Mouse (Mus musculus): ENCODE measurements at regions not wholly inside any gene's neighbourhood (a gene's known extent, or its start where the extent isn't known, plus 50 kb on each side); places are given as distances from the start of the nearest gene placed in this dataset.

DNA sequence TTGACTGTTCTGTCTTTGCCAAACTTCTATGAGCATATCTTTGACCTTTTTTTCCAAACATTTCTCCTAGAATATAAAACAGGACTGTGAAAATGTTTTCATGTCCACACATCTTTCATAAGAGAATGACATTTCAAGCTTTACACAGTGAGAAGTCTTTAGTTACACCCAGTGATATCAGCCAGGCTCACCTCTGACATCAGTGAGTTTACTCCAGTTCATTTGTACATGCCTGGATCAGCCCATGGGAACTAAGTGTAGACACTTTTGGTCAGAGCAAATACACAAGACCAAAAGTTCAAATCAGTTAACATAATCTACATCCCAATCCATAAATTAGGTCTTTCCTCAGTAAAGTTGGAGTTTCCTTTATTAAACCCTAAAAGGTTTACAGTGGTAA is 171.4 kb downstream of the Gm13691 start:
- in situ Hi-C loops (cut with MboI; ENCODE audit: unreplicated experiment in 2 of 2) = no loop called here

DNA sequence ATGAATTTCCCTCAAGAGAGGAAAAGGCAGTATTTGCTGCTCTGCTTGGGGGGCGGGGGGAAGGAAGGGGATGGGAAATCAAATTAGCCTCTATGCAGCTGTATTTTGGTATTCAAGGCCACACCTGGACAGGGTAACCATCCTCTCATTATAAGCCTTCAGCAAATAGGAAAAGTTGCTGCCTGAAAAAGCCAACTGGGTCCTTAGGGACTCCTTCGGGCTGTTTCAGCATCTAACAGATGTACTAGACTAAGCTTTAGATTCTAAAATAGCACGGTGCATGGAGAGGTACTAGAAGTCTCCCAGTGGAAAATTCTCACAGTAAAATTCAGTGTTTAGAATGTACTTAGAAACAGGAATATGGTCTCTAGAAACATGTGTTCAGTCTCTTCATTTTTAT is 183.1 kb downstream of the Gm13691 start:
- in situ Hi-C loops (cut with MboI; ENCODE audit: unreplicated experiment in 2 of 2) = no loop called here

DNA sequence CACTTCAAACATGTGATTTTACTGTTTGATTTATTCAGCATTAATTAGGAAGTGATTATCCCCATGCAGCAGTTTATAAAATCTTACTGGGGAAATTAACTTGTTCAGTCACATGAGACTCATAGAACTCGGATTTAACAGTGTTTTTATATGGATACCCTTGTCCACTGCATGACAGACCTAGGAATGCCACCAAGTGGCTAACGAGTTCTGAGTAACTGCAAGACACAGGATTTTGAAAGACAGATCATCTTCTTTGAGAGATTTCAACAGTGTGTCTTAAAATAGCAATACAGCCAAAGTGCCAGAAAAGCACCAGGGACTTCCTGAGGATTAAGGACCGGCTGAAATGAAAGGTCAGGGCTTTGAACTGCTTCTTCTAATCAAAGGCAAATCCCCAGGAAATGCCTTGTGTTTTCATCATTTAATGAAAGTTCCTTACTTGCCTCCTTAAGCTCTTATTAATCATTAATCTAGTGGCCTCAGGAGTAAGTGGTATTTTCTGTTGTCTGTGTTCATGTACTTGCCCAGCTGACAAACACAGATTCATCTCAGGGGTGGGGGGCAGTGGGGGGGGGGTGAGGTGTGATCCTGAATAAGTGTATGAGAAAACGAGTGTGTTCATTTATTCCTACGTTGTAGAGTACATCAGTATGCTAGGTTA is 193.4 kb downstream of the Gm13691 start:
- in situ Hi-C loops (cut with MboI; ENCODE audit: unreplicated experiment in 2 of 2) = no loop called here

DNA sequence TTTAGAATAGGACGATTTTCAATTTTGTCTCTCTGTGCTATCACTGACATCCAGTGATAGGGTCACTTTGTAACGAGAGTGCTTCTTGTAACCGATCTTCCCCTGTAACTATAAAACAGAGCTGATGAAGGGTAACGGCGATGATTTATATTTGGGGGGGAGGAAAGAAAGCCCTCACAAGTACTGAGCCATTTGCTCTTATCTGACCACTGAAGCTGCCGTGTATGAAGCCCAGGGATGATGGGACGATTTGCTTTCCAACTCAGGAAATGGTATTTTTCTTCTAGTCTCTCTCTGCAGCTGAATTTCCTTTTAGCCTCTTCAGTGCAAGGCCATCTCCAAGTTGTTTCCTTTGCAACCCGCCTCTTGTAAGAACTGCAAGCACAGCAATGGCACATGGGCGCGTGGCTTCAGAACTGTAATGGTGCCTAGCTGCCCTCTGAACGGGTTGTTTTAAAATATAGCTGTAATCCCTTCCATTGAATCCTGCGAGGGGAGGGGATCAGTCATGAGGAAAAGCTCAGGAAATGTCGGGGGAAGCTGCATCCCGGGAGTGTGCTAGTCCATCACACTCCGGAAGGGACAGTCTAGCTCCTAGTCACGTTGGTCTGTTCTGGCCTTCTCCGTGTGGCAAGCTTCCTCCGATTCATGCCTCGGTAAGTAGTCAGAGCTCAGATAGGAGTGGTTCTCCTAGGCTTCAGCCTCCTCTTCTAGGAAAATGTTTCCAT is 194.1 kb downstream of the Gm13691 start:
- in situ Hi-C loops (cut with MboI; ENCODE audit: unreplicated experiment in 2 of 2) = no loop called here

DNA sequence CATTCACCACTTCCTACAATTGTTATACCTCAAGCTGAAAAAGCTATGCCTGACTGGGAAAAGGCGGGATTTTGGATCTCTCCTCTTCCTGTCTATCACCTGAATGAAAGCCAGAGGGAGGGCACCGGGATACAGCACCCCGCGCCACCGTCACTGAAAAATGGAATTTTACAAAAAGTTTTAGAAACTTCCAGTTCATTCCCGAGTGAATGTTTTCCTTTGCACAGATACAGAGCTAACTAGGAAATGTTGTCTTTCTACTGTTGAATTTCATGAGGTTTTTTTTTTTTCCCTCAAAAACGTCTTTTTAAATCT is 194.6 kb downstream of the Gm13691 start:
- in situ Hi-C loops (cut with MboI; ENCODE audit: unreplicated experiment in 2 of 2) = no loop called here

DNA sequence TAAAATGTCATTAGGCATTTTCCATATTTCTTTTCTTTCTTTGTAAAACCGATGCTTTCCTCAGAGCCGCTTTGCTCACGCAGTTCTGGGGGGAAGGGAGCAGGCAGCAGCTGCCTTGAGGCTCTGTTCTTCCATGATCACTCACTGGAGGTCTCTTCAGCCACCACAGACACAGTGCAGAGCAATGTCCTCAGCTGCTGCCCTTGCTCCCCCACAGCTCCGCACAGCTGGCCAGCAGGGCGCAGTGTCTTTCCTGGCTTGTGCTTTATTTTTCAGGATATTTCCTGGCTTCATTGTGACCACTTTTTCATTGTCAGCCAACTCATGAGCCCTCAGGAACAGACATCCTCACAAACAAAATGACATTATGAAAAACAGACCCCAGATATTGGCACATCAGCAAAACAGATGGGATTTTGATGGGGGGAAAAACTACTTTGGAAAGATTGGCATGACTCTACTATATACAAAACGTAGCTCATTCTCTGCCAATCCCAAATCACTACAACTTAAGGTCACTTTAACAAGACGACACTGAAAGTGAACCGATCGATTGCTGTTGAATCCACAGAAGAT is 195.9 kb downstream of the Gm13691 start:
- in situ Hi-C loops (cut with MboI; ENCODE audit: unreplicated experiment in 2 of 2) = no loop called here

DNA sequence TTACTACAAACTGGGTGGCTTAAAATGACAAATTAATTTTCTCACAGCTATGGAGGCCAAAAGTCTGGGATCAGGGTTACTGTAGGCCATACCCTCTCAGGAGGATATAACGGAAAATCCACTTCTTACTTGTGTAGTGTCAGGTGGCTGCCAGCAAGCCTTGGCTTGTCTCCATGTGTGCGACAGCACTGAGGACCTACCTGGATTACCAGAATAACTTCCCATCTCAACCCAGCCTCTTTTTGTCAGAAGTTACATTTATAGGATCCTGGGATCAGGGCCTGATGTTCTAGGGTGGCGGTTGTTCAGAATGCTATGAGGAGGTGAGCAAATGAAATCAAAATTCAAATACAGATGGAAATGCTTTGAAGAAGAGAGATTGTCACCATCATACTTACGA is 197.1 kb downstream of the Gm13691 start:
- in situ Hi-C loops (cut with MboI; ENCODE audit: unreplicated experiment in 2 of 2) = no loop called here

DNA sequence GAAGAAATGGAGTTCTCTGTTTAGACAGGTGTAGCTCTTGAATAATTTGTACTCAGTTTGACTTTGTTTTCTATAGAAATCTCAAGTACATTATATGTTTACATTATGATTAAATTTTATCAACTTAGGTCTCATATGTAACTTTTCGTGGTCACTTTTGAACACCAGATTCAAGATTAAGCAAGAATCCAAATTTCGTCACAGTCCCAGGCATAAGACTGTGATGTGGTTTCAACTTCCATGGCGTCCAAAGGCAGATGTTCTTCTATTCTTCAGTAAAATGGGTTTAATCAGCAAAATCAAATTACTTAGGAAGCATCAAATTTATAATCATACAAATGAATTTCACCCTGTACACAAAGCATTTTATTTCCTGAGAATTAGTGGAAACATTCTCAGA is 198.9 kb downstream of the Gm13691 start:
- in situ Hi-C loops (cut with MboI; ENCODE audit: unreplicated experiment in 2 of 2) = no loop called here

DNA sequence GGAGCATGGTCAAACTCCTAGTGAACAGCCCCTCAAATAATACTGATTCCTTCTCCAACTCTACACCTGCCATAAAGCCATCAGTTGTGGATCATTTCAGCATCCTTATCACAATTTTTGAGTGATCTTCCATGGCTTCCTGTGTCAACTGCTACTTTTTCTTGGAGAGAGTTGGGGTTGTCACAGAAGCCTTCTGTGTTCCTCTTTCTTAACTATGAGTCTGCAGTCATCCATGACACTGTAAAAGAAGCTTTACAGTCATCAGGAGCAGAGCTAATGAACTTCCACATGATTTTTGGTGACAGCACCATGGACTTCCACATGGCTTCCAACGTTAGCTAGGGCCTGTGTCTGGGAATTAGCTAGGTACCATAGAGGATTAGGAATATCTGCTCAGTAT is 208.1 kb downstream of the Calcrl start:
- in situ Hi-C loops (cut with MboI; ENCODE audit: unreplicated experiment in 2 of 2) = no loop called here

DNA sequence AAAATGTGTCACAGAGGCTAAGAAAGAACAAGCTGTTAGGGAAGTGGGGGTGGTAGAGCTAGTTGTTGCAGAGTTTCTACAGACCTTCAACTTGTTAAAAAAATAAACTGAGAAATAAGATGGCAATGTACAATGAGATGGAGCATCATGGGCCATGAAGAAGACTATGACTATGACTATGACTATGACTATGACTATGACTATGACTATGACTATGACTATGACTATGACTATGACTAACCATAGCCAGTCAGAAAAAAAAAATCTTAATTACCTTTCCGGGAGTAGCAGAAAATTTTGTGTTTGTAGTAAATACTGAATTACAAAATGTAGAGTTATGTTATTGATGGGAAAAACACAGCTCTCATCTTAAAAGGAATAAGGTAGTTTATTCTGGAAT is 203.2 kb downstream of the Calcrl start:
- in situ Hi-C loops (cut with MboI; ENCODE audit: unreplicated experiment in 2 of 2) = no loop called here

DNA sequence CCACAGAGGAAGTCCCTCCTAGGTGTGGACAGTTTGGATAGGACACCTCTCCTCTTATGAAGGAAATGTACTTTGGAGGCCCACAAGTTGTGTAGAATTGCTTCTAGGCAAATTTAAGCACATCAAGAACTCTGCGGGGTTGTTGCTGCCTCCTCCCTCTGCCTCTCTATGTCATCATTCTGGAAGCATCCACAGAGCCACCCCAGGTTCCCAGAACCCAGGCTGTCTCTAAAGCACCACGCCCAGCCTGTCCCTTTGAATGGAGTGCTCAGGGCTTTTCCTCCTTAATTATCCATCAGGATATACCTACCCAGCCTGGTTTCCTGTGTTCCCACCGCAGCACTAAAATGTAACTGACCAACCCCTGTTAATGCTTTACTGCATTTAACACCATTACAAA is 195.4 kb downstream of the Calcrl start:
- in situ Hi-C loops (cut with MboI; ENCODE audit: unreplicated experiment in 2 of 2) = no loop called here

DNA sequence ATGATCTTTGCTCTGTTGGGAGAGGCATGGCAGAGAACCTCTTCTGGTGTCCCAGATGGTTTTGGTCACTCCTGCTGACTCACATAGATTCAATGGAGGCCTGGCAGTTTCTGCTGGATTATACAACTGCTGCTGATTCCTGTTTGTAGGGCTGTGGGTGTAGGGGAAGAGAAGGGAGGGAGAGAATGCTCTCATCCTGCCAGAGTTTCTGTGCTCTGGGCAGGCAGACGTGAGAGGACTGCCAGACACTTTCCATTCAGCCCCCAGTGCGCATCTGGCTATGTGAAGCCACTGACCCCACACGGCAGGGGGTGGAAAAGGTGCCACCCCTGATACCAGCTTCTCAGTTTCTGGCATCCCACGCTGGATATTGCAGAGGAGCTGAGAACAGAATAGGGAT is 189.6 kb downstream of the Calcrl start:
- in situ Hi-C loops (cut with MboI; ENCODE audit: unreplicated experiment in 2 of 2) = no loop called here

DNA sequence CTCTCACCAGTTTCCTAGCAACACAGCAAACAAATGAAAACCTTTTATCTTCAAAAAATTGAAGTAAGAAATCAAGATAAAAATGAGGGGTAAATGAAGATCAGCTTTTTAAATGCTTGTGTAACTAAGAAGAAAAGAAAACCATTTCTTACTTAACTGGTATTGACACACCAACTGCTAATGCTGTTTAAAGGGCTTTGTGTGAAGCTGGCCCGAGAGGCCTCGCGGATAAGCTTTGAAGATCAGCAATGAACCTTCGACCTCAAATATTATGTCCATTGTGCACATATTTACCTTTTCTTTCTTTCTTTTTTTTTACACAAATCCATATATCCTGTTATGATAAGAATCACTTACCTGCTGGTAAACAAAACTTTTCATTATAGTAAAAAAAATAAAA is 184.0 kb downstream of the Calcrl start:
- in situ Hi-C loops (cut with MboI; ENCODE audit: unreplicated experiment in 2 of 2) = no loop called here

DNA sequence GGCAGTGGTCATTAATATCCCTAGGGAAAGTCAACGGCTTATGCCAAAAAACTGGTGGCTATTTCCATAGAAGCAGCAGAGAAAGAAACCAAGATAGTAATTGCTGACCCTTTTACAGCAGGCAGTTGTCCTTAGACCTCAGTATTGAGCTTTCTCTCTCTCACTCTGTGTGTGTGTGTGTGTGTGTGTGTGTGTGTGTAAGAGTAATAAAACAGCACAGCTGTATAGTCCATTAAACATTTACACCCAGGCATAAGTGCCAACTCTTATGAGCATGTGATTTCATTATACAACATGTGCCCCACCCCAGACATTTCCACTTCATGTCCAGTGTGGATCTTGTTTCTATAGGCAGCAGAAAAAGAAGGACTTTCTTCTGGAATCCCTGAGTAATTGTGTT is 183.2 kb downstream of the Calcrl start:
- in situ Hi-C loops (cut with MboI; ENCODE audit: unreplicated experiment in 2 of 2) = no loop called here

DNA sequence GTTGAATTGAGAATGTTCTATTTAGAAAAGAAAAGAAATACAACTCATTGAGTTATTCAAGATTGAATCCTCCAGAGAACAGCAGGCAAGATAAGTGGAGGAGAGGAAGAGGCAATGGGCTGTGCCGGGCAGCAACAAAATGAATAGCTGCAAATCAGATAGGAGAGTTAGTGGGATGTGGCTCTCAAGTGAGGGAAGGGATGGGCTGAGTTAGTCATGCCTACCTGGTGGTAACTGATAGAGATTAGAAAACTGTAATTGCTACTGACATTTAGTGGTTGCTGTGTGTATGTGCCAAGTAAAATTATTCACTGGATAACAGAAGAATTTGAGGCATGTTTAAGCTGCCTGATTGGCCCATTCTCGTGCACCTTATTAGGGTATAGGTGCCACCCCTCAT is 179.3 kb downstream of the Calcrl start:
- in situ Hi-C loops (cut with MboI; ENCODE audit: unreplicated experiment in 2 of 2) = no loop called here

DNA sequence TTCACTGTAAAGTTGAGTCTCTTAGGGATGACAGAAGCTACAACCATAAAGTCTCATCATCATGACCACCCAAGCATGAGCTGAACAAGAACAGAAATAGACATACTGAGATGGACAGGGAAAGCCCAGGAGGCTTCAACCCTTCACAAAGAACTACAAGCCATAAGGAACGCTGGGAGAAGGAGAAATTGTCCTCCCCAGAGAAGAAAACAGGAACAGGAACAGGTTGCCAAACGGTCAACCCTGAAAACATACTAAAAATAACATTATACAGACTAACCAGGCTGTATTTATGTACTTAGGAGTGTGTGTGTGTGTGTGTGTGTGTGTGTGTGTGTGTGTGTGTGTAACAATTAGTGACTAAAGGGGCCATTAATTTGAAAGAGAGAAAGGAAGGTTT is 178.6 kb downstream of the Calcrl start:
- in situ Hi-C loops (cut with MboI; ENCODE audit: unreplicated experiment in 2 of 2) = no loop called here

DNA sequence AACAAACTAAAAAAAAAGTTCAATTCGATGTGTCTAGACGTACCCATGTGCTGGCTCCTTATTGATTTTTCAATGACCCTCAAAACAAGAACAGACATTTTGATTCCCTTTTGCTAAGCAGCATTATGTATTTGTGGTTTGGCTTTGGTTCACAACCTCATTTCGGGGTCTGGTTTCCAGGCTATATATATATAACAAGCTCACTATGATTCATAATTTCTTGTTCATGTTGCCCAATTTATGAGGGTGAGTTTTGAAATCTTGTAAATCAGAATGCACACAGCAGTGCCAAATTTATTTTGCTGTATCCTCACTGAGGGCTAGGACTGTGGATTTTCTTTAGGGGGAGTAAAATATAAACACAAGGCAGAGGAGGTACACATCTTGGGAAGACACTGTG is 177.0 kb downstream of the Calcrl start:
- in situ Hi-C loops (cut with MboI; ENCODE audit: unreplicated experiment in 2 of 2) = no loop called here

DNA sequence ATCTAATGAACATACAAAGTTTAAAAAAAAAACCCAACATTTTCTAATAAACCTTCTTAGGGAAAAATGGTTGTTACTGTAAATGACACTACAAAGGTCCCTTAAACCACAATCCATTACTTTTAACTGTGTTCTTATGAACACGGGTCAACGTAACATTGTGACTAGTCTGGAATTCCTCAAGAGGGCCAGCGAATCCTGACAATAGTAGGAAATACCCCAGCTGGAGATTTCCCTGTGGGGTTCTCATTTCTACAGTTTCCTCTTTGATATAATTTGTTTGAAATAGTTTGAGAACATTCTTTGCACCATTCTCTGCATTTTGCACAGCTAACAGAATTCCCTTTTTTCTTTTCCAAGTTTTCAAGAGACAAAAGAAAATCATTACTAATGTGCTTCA is 175.3 kb downstream of the Calcrl start:
- in situ Hi-C loops (cut with MboI; ENCODE audit: unreplicated experiment in 2 of 2) = no loop called here

DNA sequence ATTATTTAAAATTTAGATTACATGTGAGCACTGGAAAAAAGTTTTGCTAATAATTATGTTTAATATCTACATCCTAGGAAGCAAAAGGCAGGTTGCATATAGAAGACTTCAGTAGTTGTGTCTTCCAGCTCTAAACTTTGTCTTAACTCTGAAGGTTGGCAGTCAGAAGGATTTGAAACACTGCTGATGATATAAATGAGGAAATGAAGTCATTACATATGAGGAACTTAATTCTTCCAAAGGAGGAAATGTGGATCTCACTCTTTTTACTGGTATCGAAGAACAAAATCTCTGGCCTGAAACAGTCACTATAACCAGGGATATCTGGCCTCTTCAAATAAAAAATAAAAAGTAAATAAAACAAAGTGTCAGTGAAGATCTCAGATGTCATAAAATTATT is 173.1 kb downstream of the Calcrl start:
- in situ Hi-C loops (cut with MboI; ENCODE audit: unreplicated experiment in 2 of 2) = no loop called here

DNA sequence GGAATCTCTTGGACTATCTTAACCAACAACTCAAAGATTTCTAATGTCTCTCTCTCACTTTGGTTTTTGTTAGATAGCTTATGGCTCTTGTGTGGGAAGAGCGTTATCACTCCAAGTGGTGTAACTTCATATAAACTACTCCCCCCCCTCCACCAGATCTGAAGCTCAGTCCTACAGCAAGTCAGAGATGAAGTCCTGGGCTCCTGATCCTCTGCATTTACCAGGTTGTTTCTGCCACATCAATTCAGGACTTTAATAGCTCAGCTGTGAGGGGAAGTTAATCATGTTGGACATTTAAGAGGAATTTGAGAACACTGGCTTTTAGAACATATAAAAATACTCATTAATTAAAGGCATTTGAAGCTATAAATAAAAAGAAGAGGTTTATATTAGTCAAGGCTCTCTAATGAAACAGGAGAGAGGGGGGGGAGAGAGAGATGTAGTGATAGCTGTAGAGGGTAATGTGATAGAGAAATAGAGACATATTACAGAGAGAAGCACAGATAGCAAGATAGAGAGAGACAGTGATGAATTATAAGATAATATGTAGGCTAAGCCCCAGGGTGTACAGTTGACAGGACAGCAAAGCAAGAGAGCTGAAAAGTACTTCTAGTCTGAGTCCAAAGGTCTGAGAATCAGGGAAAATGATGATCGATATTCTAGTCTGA is 166.7 kb downstream of the Calcrl start:
- in situ Hi-C loops (cut with MboI; ENCODE audit: unreplicated experiment in 2 of 2) = no loop called here

DNA sequence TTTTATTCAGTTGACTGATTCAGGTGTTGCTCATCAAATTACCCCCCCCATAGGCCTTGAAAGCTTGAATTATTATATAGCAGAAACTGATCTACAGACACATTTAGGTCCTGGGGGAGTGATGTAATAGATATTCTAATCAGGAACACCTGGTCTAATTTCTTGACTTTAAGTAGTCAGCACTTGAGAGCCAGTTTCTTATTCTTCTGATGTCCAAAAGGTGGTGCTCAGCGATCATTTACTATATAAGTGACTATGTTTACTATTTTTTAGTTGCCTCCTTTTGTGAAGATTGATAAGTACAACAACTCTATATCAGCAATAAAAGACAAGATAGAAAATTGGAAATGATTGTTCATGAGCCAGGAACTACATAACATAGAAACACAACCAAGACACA is 166.0 kb downstream of the Calcrl start:
- in situ Hi-C loops (cut with MboI; ENCODE audit: unreplicated experiment in 2 of 2) = no loop called here

DNA sequence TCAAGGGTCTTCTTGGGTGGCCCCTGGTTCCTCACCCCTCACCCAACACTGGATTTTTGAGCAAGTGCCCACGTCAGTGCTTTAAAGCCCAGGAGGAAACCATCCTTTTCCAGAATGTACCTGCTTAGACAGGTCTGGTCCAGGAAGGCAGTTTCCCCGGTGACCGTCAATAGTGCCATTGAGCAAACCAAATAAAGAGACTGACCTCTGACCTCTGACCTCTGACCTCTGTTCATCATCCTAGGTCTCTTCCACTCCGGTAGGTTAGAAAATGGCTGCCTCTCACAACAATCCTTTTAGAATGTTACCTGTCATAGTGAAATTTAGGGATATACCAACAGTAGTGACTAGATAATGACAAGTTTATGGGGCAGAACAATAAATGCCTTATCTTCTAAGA is 164.5 kb downstream of the Calcrl start:
- in situ Hi-C loops (cut with MboI; ENCODE audit: unreplicated experiment in 2 of 2) = no loop called here

Data from v-Abl transformed pro-B cells (cell line).